Mouse (Mus musculus) thymus, postnatal 10 days (tissue): Measurements from ENCODE around the gene Cdh20.

Experiments used
- DNase-seq, 2 experiments: peaks; one replicate each; pipeline ENCODE4 v3.0.0; 2021; ENCODE audit warnings: low spot score in 2 of 2

Cdh20 gene

DNA sequence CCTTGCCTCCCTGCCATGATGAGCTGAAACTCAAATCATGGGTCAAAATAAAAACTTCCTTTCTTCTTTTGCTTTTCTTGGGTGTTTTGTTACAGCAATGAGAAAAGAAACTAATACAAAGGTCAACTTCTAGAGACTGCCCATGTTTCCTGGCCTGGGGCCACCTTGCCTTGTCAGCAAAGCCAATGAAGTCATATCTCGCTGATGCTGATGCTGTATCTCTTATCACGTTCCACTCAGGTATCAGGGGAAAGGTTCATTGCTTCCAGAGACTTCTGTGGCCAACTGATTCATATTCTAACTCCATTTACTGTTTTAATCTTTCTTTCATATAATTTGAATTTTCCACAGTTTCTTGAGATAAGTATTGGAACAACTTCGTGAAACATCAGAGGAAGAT lies 273.3 kb downstream of the Cdh20 start:
- DNase-seq: no peak
